Mouse (Mus musculus) intestine, postnatal 0 days (tissue): ENCODE measurements around the gene Myo16. TPM values are rescaled to one million over a fixed set of nuclear protein-coding genes. Genes with fewer than 3 reads are reported as not detected.

ENCODE experiments used
- ATAC-seq: fragments of 200-750 bp; cut with Nextera tagmentation; 2 replicates; pipeline ENCODE4 v1.8.0; 2017; ENCODE audit warnings: mild to moderate bottlenecking, moderate TSS enrichment, moderate library complexity
- H3K27ac ChIP-seq: fragments of 300-500 bp; sonication (generic); 2 replicates; pipeline ENCODE4 v1.5.1; 2014; ENCODE audit warnings: mild to moderate bottlenecking, low read depth, low read length, moderate library complexity
- H3K27me3 ChIP-seq: fragments of 300-500 bp; sonication (generic); replicated peaks from 2 replicates; pipeline ENCODE4 v1.6.1; 2014; ENCODE audit warnings: low read length, mixed read lengths; ENCODE audit not compliant: control insufficient read depth, insufficient read depth
- H3K36me3 ChIP-seq: fragments of 300-500 bp; sonication (generic); 2 replicates; pipeline ENCODE4 v1.6.1; 2014; ENCODE audit warnings: mild to moderate bottlenecking, moderate library complexity; ENCODE audit not compliant: control insufficient read depth, insufficient read depth
- H3K4me1 ChIP-seq: fragments of 300-500 bp; sonication (generic); replicated peaks from 2 replicates; pipeline ENCODE4 v1.6.1; 2014; ENCODE audit warnings: antibody characterized with exemption, low read length, mixed read lengths; ENCODE audit not compliant: control insufficient read depth, insufficient read depth
- H3K4me2 ChIP-seq: fragments of 300-500 bp; sonication (generic); replicated peaks from 2 replicates; pipeline ENCODE4 v1.6.1; 2014; ENCODE audit warnings: low read depth, mild to moderate bottlenecking, moderate library complexity
- H3K4me3 ChIP-seq: fragments of 300-500 bp; sonication (generic); 2 replicates; pipeline ENCODE4 v1.5.1; 2014; ENCODE audit warnings: low read depth, low read length
- H3K9ac ChIP-seq: fragments of 300-500 bp; sonication (generic); 2 replicates; pipeline ENCODE4 v1.6.1; 2014; ENCODE audit warnings: mild to moderate bottlenecking, low read depth, low read length
- H3K9me3 ChIP-seq: fragments of 300-500 bp; sonication (generic); 2 replicates; pipeline ENCODE4 v1.6.1; 2016; ENCODE audit warnings: mixed run types; ENCODE audit not compliant: control insufficient read depth
- CTCF ChIP-seq: sonication (generic); IDR thresholded peaks from 2 replicates; pipeline ENCODE4 v1.5.1; 2016; ENCODE audit warnings: low read depth, mild to moderate bottlenecking, control low read depth, antibody characterized with exemption, moderate library complexity
- WGBS: fragments of 180-500 bp; shearing (Covaris S2); extraction: QIAGEN DNeasy Blood & Tissue Kit; methylation state at CpG from one replicate; pipeline ENCODE4 v1.1.7; 2014; 5-methylcytosine and 5-hydroxymethylcytosine counted together
- polyA plus RNA-seq: library from polyadenylated mRNA; unstranded; fragments of >200 nt; fragmentation: Nextera tagmentation; extraction: Ambion mirVana; gene quantifications from 2 replicates; pipeline ENCODE4 v1.2.1, GENCODE M21; 2015

Myo16 gene
- polyA plus RNA-seq, 1 experiment from 2014 or later: not detected

- Histone ChIP-seq H3K4me1 (no peaks in the 10 kb centered on the region), H3K27ac (no peak overlapping the region), H3K4me3 (no peak overlapping the region), H3K36me3 (no peaks in the 10 kb centered on the region), H3K27me3 (no peaks in the 10 kb centered on the region), H3K4me2 (no peak overlapping the region), H3K9me3 (no peaks in the 10 kb centered on the region), H3K9ac (no peak overlapping the region)
- no peak for ATAC-seq
- WGBS: 68% methylated on average over 6 of the region's 6 CpGs
- TF ChIP-seq CTCF: no peak
These were observed 384.6 kb downstream of the Myo16 start for GRCm38 (mm10) chr8:10538319-10538718.

- Histone ChIP-seq H3K4me3 (no peak overlapping the region), H3K27ac (no peak overlapping the region)
- no peak for ATAC-seq
These were observed 386.0 kb downstream of the Myo16 start for GRCm38 (mm10) chr8:10539665-10540064.

GRCm38 (mm10) chr8:10545890-10546289 is 392.2 kb downstream of the Myo16 start:
- 93% methylated on average over 3 of the region's 3 CpGs for WGBS
- H3K4me1 ChIP-seq: no peaks in the 10 kb centered on the region
- no peak for ATAC-seq
- H3K27ac ChIP-seq: no peak overlapping the region
- no peaks in the 10 kb centered on the region for H3K9me3 ChIP-seq
- H3K4me2 ChIP-seq: no peak overlapping the region
- no peak overlapping the region for H3K4me3 ChIP-seq
- no peak overlapping the region for H3K9ac ChIP-seq
- no peaks in the 10 kb centered on the region for H3K36me3 ChIP-seq
- no peak for TF ChIP-seq CTCF
- no peaks in the 10 kb centered on the region for H3K27me3 ChIP-seq

More at GRCm38 (mm10) chr8:10539665-10540064, 386.0 kb downstream of the Myo16 start:
- no peak overlapping the region for H3K9ac ChIP-seq
- H3K27me3 ChIP-seq: no peaks in the 10 kb centered on the region
- no peaks in the 10 kb centered on the region for H3K36me3 ChIP-seq
- 78% methylated on average over 4 of the region's 4 CpGs for WGBS
- no peak overlapping the region for H3K4me2 ChIP-seq
- TF ChIP-seq CTCF: no peak
- no peaks in the 10 kb centered on the region for H3K9me3 ChIP-seq
- no peaks in the 10 kb centered on the region for H3K4me1 ChIP-seq

GRCm38 (mm10) chr8:10546519-10546918 is 392.8 kb downstream of the Myo16 start:
- no peak overlapping the region for H3K9ac ChIP-seq
- no peaks in the 10 kb centered on the region for H3K36me3 ChIP-seq
- ATAC-seq: no peak
- no peaks in the 10 kb centered on the region for H3K27me3 ChIP-seq
- H3K27ac ChIP-seq: no peak overlapping the region
- 89% methylated on average over 8 of the region's 8 CpGs for WGBS
- no peaks in the 10 kb centered on the region for H3K9me3 ChIP-seq
- no peak overlapping the region for H3K4me2 ChIP-seq
- no peak for TF ChIP-seq CTCF
- no peaks in the 10 kb centered on the region for H3K4me1 ChIP-seq
- H3K4me3 ChIP-seq: no peak overlapping the region

GRCm38 (mm10) chr8:10548003-10548584 is 394.4 kb downstream of the Myo16 start:
- H3K4me2 ChIP-seq: no peak overlapping the region
- WGBS: 69% methylated on average over 9 of the region's 9 CpGs
- no peaks in the 10 kb centered on the region for H3K27me3 ChIP-seq
- no peak overlapping the region for H3K27ac ChIP-seq
- H3K4me3 ChIP-seq: no peak overlapping the region
- H3K36me3 ChIP-seq: no peaks in the 10 kb centered on the region
- no peaks in the 10 kb centered on the region for H3K9me3 ChIP-seq
- no peak overlapping the region for H3K9ac ChIP-seq
- no peaks in the 10 kb centered on the region for H3K4me1 ChIP-seq
- TF ChIP-seq CTCF: no peak
- ATAC-seq: no peak

- Histone ChIP-seq H3K27ac (no peak overlapping the region), H3K9ac (no peak overlapping the region), H3K9me3 (no peaks in the 10 kb centered on the region), H3K4me1 (no peaks in the 10 kb centered on the region), H3K36me3 (no peaks in the 10 kb centered on the region), H3K4me3 (no peak overlapping the region), H3K27me3 (0 out of 2 replicates have a peak, but pooled peaks cover 3% of the 10 kb centered on the region), H3K4me2 (no peak overlapping the region)
- ATAC-seq: no peak
- 90% methylated on average over 3 of the region's 3 CpGs for WGBS
- no peak for TF ChIP-seq CTCF
These were observed 395.7 kb downstream of the Myo16 start for GRCm38 (mm10) chr8:10549434-10549833.
